Mouse (Mus musculus) thymus, postnatal 4 days (tissue): ENCODE measurements around the gene Galm.
"Not testable (repeated sequence)": the region's sequence is repeated elsewhere in the genome, so short reads cannot be mapped to it uniquely, and the experiment has no call there.

Experiments
- DNase-seq: peaks from one replicate; pipeline ENCODE4 v3.0.0; 2021

Galm gene

DNA sequence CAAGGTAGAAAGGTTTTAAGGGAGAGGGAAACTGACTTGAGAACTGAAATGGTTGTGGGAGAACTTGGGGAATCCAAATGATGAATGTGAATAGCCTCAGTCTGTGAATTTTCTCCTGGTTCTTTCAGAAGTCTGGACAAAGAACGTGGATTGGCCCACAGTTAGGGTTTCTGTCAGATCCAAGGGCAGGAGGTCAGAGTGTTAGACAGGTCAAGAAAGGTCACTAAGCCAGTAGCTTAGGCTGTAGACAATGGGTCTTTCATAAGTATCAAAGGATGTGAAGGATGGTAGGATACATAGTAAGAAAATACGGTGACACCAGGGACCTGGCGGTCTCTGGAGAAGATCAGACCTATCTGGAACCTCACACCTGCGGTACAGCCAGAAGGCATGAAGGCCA is 40.2 kb downstream of the Galm start:
- DNase-seq = no peak

DNA sequence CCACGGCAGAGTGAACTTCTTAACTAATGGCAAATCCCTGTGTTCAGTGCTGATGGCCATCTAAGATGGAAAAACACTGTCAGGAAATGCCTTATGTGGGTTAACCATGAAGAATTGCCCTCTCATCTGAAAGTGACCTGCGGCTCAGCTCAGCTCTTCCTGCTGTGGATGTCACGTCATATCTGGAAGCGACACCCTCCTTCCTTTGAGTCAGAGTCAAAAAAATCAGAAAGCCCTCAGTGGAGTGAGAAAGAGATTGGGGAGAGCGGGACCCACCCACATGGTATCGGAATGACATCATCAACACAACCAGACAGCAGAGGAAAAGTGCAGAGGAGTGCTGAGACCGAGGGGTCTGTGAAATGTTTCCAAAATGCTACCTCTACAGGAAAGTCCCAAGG is 40.6 kb downstream of the Galm start:
- no peak for DNase-seq

DNA sequence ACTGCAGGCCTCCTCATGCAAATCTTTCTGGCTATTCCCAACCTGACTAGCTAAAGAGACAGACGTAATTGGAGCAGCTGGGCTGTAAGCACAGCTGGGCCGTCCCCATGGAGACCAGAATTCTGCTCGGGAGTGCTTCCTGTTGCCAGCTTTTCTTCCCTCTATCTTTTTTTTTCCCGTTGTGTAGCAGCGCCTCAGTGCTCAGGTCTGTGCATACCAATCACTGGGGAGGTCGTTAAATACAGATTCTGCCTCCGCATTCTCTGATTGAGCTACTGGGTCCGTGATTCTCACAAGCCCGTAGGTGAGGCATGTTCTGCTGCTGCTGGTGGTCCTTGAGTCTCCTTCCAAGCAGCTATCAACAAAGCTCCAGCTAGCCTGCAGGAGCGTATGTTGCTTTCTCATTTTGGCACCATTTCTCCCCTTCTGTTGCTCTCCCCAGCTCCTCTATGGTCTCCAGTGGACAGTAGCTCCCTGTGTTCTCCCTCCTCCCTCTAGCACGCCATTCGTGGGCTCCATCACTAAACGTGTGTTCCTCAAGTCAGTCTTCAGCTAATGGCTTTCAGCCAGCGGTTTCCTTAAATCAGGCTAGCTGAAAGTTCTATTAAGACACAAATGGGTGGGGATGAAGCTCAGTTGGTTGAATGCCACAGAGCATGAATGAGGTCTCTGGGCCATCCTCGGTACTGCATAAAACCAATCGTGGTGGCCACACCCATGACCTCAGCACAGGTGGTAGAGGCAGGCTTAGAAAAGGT is 41.3 kb downstream of the Galm start:
- no peak for DNase-seq

DNA sequence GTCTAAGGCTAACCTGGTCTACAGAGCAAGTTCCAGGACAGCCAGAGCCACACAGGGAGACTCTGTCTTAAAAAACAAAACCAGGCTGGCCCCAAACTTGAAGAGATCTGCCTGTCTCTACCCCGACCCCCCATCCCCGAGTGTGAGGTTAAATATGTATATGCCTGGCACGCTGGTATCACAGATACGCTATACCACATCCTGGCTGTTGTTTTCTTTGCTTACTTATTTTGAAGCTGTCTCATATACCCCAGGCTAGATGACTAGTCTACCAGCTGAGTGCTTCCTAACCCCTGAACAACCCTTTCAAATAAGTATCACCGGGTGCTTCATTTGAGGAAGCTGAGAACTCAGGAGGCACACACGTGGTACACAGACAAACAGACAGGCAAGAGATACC is 42.5 kb downstream of the Galm start:
- DNase-seq = no peak

DNA sequence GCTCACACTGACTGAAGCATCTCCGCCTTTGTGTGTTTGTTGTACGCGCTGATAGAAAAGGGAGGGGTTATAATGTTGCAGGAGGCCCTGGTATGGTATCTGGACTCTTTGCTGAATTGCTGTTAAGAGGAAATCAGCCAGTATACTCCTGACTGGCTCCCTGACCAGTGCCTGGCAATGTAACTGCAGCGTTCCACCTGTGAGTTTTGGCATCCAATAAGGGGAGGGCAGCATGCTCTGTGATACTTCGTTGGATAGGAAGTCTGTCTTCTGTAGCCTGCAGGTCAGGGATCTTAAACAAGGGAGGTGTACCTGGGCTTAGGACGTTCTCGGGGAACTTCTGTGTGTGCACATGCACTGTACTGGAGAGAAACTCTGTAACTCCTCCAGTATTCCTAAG is 43.7 kb downstream of the Galm start:
- no peak for DNase-seq

DNA sequence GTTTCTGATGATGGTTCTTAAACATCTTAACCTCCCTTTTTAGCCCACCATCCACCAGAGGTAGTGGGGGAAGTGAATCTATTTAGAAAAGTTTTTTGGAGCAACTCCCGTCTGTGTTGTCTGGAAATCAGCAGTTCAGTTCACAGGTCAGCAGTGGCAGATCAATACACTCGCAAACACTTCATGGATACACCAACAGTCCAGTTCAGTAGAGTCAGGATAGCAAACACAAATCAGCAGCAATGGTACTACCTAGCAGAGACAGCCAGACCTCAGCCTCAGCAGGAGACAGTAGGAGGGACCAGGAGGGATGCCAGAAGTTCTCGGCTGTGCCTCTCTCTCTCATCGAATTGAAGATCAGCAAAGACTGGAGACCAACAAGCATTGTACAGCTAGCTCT is 44.7 kb downstream of the Galm start:
- no peak for DNase-seq

DNA sequence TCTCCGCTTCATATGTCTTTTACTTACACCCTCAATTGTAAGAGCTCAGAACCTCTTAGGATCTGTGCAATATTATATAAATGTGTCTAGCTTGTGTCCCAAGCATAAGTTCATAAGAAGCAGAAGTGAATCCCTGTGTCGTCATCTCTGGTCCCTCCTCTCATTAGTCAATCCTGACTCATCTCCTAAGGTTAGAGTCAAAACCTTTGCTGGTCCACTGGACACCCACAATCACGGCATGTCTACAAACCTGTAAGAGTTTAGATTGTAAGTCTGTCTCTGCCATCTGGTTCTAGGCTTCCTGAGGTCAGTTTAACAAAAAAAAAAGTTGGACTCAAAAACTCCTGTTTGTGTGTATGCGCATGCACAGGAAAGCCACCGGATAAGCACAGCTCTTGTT is 45.5 kb downstream of the Galm start:
- DNase-seq = no peak

DNA sequence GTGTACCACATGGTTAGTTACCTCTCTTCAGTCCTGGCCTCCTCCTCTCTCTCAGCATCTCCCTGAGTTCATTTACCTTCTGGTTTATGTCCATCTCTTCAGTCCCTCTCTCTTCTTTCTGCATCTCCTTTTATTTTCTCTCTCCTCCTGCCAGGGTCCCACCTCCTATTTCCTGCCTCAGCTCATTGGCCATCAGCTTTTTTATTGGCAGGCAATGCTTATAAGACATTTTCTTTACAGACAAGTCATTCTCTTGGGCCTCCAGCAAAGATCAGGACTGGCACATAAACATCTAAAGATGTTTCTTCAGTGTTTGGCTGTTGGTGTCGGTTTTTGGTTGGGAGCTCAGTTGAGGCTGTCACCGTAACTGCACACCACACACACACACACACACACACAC is 46.4 kb downstream of the Galm start:
- no peak for DNase-seq

DNA sequence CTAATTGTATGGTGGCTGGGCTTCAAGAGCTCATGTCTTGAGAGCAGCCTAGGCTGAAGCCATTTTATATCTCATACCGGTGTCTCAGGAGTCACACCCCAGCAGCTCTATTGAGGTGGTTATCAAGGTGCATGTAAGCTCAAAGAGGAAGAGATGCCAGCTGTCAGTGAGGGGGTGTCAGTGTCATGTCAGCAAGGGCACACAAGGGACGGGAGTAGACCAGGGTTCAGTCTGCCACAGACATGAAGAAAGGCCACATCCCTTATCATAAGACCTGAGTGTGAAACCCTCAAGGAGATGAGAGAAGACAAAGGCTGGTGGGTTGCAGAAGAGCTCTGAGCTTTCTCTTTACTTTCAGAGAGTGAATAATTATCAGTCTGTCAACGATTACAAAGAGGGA is 46.9 kb downstream of the Galm start:
- peak; percentile 47 for DNase-seq

DNA sequence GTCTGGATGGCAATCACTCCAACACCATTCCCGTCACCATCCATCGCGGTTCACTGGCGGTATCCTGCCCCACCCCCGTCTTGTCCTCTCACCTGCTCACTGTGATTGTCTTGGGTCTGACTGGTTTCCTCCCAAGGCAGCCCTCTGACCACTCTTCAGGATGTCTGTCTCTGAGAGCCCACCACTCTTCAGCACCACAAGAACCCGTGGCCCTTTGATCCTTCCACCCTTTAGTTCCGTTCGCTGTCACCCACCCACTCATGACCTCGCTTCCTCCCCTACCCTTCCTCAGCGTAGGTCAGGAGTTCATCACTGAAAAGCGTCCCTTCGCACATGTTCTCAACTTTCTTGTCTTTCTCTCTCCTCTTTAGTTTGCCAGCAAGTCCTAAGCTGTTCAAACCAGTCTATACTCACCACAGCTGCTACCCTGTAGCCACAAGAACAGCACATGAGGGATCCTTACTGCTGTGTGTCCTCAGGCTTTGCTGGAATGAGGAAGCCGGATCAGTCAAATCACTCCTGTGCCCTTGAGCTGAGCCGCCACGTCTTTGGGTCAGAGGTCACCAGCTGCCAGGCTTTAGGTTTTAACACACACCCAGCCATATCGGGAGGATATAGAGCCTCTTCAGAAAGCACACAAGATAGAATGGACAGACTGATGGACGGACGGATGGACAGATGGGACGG is 47.6 kb downstream of the Galm start:
- peak; percentile 48 for DNase-seq

DNA sequence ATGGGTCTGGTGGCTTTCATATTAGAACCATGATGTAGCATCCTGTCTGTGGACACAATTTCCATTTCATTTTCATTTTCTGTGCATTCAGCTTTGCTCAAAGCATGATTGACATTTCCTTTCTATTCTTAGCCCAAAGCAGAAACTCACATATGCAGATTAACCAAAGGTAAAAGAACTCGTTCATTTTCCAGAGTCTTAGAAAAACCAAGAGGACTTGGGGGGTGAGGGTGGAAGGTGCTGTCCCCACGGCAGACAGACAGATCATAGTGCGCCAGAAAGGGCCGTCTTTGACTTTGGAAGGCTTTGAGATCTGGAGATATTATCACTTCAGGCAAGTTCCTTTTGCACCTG is 48.1 kb downstream of the Galm start:
- no peak for DNase-seq

DNA sequence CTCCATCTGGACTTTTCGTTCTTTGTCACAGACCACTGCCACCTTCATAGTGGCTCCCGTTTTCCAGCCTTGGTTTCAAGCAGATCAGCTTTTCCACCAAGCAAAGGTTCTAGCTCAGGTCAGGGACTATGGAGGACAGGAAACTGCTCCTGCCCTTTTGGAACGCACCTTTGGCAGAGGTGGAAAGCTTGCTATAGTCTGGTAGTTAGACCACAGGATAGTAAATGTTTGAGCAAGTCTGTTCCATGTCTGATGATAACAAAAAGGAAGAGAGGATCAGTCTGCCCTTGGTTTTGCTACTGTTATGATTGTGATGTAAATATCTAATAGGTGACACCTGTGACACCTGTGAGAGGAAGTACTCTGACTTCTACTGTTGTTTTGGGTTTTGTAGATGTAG is 48.7 kb downstream of the Galm start:
- no peak for DNase-seq

DNA sequence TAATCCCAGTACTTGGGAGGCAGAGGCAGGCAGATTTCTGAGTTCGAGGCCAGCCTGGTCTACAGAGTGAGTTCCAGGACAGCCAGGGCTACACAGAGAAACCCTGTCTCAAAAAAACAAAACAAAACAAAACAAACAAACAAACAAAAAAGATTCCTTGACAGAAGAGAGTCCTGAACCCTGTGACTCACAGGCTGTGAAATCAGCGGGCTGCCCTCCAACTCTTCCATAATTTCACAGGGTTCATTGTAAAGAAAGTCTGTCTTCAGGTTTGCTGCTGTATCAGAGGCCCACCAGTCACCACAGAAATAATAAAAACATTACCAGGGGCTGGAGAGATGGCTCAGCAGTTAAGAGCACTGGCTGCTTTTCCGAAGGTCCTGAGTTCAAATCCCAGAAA is 51.6 kb downstream of the Galm start:
- DNase-seq = peak; percentile 5

DNA sequence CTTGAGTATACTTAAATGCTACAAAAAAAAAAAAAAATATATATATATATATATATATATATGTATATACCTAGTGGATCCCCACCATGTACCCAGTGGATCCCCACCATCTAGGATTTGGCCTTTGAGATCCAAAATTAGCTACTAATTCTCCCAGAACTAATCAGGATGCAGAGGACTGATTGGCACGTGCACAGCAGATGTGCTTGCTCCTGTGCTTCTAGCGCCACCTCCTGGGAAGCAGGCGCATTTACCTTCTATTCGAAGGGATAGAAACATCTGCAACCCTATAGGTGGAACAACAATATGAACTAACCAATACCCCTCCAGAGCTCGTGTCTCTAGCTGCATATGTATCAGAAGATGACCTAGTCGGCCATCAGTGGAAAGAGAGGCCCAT is 52.7 kb downstream of the Galm start:
- peak; percentile 85 for DNase-seq

DNA sequence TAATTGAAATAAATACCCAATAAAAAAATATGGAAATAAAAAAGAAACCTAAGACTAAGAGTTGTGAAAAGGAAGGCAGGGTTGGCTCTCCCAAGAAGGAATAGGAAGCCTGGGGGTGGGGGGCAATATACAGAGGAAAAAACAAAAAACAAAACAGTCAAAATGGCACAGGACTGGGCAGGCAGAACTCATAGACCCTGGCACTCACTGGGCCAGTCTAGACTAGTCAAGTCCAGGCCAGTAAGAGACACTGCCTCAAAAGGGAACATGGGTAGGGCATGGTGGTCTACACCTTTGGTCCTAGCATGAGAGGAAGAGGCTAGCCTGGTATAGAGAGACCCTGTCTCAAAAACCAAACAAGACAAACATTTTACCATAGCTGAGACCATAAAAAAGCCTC is 53.2 kb downstream of the Galm start:
- peak; percentile 5 for DNase-seq

DNA sequence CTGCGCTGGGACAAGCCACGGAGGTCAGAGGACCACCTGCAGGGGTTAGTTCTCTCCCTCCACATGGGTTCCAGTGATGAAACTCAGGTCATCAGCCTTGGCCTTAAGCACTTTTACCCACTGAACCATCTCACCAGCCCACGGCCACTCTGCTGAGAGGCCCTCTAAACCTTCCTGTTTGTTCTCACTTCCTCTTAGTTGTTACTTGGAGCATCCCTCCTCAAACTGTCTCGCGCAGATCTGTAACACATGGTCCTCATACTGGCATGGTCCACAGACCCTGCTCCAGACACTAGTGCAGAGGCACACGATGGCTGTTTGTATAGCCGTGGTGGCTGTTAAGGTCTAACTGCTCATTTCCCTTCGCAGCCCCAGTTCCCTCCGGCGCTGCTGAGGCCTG is 56.3 kb downstream of the Galm start:
- peak; percentile 3 for DNase-seq

DNA sequence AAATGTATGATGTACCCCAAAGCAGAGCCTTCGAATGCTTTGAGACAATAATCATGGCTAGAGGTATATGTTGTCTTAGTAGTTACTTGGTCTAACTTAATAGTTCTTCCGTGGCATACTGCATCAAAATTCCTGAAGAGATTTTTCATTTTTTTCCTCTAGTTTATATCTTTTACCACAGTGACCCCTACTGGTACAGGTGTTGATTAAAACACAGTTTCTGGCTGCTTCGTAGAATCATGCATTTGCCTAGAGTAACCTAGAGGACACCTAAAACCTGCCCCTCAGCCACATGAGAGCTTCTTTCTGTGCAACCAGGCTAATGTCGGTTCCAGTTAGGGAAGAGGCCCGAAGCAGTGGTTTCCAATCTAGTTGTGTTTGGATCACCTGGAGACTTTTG is 65.8 kb downstream of the Galm start:
- DNase-seq = no peak

DNA sequence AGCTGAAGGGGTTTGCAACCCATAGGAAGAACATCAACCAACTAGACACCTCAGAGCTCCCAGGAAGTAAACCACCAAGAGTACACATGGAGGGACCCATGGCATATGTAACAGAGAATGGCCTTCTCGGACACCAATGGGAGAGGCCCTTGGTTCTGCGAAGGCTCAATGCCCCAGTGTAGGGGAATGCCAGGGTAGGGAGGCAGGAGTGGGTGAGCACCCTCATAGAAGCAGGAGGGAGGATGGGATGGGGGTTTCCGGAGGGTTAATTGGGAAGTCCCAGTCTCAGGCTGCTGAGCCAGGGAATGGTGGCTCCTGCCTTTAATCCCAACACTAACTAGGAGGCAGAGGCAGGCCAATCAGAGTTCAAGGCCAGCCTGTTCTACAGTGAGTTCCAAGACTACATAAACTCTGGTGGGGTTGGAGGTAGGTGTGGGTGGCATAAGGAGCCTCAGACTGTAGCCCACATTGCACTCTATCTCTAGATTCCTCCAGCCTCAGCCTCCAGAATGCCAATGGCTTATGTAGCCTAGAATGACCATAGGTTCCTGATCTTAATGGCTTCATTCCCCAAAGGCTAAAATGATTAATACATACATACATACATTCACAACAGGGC is 72.0 kb downstream of the Galm start:
- DNase-seq = no peak

DNA sequence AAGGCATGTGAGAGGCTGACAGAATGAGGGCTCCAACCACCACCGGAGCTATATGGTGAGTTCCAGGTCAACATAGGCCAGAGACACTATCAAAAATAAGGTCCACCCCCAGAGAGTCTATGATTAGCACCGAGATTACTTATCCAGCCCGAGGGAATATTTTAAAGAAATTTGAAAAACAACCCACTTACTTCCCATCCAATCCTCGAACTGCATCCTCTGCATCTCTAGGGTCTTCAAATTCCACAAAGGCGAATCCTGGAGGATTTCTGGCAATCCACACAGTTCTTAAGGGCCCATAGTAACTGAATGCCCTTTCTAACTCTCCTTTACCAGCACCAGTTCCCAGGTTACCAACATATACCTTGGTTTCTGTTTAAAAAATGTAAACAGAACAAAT is 78.4 kb downstream of the Galm start:
- no peak for DNase-seq

DNA sequence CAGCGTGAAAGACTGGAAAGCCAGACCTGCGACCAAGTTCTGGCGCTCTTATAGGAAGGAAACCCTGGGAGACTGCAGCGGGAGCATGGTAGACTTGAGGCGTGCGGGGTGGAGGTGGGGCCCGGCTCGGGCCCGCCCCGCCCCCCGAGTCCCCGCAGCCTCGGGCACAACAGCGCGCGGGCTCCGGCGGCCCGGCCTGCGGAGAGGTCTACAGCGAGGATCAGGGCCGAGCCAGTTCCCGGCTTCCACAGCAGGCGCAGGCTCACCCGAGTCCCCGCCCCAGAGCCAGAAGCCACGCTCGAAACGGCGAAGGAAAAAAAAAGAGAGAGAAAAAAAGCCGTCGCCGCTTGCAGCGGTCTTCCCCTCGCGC is 79.0 kb downstream of the Galm start:
- peak; percentile 75 for DNase-seq

DNA sequence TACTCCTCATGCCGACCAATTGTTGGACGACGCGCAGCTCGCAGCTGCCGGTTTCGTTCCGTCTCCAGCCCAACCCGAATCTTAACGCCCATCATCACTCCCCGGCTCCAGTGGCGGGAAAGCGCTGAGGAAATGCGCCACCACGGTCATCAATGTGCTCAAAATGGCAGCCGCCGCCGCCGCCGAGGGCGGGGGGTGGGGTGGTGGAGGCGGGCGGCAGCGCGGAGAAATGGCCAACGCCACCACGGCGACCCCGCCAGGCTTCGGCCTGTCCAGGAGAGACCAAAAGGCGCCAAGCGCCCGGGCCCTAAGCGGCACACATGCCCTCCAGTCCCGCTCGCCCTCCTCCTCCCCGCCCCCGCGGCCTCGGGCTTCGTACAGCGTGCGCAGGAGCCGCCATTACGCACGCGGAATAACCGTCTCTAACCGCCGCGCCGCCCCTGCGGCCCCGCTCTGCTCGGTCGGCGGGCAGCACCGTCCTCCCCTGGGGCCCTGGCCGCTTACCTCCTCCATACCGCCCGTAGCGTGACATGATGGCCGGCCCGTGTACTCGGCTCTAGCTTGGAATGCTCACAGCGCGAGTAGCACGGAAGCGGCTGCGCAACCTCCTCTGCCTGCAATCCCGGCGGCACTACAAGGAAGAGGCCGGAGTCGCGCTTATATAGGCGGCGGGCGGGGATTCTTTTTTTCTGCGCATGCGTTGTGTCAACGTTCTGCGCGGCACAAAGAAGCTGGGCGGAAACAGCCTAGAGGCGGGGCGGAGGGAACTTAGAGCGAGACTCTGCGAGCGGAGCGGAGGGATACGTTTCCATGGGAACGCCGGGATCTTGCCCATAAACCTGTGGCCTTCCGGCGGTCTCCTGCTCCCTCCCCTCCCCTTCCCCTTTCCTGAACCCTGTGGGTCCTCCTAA is 79.7 kb downstream of the Galm start, which contains the start of the genes Srsf7 and Ttc39d:
TSS of gene Srsf7 (minus strand) at position 637 of the 911 bp plus-strand sequence.
TSS of gene Ttc39d (plus strand) at position 790 of the 911 bp plus-strand sequence.
- peak; percentile 98 for DNase-seq

DNA sequence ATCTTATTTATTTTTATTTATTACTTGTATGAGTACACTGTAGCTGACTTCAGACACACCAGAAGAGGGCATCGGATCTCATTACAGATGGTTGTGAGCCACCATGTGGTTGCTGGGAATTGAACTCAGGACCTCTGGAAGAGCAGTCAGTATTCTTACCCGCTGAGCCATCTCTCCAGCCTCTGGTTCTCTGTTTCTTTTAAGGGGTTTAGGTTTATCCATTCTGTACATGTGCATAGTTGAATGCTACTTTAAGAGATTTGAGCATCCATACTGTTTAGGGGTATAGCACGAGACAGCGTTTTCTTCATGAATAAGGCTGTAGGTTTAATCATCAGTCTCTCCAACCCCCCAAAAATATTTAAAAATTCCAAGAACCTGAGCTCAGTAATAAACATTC is 86.7 kb downstream of the Galm start:
- not testable (repeated sequence) for DNase-seq

DNA sequence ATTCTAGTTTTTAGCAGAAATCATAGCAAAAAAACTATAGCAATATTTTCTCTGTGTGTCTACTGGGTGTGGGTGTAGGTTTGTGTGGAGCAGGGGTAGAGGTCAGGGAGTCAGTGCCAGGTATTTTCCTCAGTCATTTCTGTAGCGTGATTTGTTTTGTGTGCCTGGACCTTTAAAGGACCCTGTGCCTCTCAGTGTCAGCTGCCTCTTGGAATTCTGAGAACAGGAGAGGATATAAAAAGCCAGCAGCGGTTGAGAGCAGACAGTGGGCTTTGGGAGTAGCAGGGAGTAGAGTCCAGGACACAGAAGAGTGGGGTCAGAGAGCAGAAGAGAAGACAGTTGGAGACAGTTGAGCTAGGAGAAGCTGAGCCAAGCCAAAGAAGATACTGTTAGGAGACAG is 92.9 kb downstream of the Galm start:
- no peak for DNase-seq
